Mouse (Mus musculus) lung, adult 2 months (tissue): ENCODE measurements around the gene Tnfrsf14.

ENCODE experiments used
- CTCF ChIP-seq: fragments of 200-500 bp; IDR thresholded peaks from 2 replicates; pipeline ENCODE4 v1.5.1; 2011; ENCODE audit warnings: mild to moderate bottlenecking, low read length, control low read depth; ENCODE audit not compliant: insufficient read depth
- POLR2A ChIP-seq: fragments of 200-500 bp; IDR thresholded peaks from 2 replicates; pipeline ENCODE4 v1.6.1; 2011; ENCODE audit warnings: low read depth, mild to moderate bottlenecking, control low read depth, low read length, borderline replicate concordance; ENCODE audit errors: extremely low read depth

DNA sequence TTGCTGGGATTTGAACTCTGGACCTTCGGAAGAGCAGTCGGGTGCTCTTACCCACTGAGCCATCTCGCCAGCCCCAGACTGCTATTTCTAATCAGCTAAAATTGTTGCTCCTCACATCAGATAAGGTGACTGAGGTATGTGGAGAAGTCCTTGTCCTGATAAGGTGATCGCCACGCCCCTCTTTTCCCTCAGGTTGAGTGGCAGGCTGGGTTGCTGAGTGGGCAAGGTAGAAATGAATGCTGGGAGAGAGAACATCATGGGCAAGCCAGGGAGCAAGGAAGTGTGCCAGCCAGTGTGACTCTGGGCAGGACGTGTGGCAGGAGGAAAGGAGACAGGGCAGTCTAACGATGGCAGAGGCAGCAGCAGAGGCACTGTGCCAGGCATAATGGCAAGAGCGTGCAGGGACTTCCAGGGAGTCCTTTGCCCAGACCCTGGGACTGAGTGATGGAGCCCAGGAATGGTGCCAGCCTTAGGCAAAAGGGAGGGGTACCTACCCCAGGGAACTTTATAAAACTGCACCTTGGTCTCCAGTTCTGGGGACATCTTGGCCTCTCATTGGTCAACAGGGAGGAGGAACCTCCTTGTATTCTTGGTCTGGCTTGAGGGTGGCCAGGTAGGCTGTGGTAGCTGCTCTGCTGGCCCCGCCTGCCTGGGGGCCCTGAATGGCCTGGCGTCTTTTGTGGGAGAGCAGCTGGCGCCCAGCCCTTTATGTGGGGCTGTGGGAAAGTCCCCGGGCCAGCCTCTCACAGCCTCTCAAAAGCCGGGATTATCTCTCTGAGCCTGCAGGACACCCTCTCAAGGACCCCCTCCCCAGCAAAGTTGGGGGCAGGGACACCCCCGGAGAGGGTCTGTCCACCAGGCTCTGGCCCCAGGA lies 19.9 kb upstream of the Tnfrsf14 start:
- no peak for TF ChIP-seq CTCF
- TF ChIP-seq POLR2A, result no peak
